Mouse (Mus musculus): ENCODE results near the gene Gm10663. TPM values are rescaled to one million over a fixed set of nuclear protein-coding genes. Genes with fewer than 3 reads are reported as not detected.

Gene Gm10663
- polyA plus RNA-seq, 1 experiment from 2014 or later = not detected

Small RNAs within 50 kb of the gene (microRNA-seq; reads per million reads assigned to microRNA genes)
- not detected for gene Gm24333

Other genes with a start within 250 kb of the Gm10663 start
- 28.7 and 30.4 TPM in 2 replicates for gene Klhl2, start 225.0 kb upstream of the Gm10663 start, polyA plus RNA-seq (2016; fragmentation: Nextera tagmentation; extraction: Ambion mirVana)
- gene Tmem192, start 127.8 kb upstream of the Gm10663 start, polyA plus RNA-seq (2016; fragmentation: Nextera tagmentation; extraction: Ambion mirVana) = 20.6 and 21.6 TPM in 2 replicates
- not detected in 2 replicates for gene Trim75, start 87.2 kb upstream of the Gm10663 start, polyA plus RNA-seq (2016; fragmentation: Nextera tagmentation; extraction: Ambion mirVana)
- gene Trim61, start 56.5 kb upstream of the Gm10663 start, polyA plus RNA-seq (2016; fragmentation: Nextera tagmentation; extraction: Ambion mirVana) = not detected in 2 replicates
- not detected in 2 replicates for gene Trim60, start 56.4 kb upstream of the Gm10663 start, polyA plus RNA-seq (2016; fragmentation: Nextera tagmentation; extraction: Ambion mirVana)
- gene Apela, start 37.7 kb upstream of the Gm10663 start, polyA plus RNA-seq (2016; fragmentation: Nextera tagmentation; extraction: Ambion mirVana) = 2.1 and 2.4 TPM in 2 replicates
- gene BC030870, start 54.5 kb downstream of the Gm10663 start, polyA plus RNA-seq (2016; fragmentation: Nextera tagmentation; extraction: Ambion mirVana) = not detected in 2 replicates